Mouse (Mus musculus): ENCODE measurements around the gene Tada3. TPM values are rescaled to one million over a fixed set of nuclear protein-coding genes. Genes with fewer than 3 reads are reported as not detected.
A peak's percentile ranks its signal among the peaks of the same experiment; 100 is the strongest.

Gene Tada3
- polyA plus RNA-seq, 1 experiment from 2014 or later = 52.6 TPM

DNA sequence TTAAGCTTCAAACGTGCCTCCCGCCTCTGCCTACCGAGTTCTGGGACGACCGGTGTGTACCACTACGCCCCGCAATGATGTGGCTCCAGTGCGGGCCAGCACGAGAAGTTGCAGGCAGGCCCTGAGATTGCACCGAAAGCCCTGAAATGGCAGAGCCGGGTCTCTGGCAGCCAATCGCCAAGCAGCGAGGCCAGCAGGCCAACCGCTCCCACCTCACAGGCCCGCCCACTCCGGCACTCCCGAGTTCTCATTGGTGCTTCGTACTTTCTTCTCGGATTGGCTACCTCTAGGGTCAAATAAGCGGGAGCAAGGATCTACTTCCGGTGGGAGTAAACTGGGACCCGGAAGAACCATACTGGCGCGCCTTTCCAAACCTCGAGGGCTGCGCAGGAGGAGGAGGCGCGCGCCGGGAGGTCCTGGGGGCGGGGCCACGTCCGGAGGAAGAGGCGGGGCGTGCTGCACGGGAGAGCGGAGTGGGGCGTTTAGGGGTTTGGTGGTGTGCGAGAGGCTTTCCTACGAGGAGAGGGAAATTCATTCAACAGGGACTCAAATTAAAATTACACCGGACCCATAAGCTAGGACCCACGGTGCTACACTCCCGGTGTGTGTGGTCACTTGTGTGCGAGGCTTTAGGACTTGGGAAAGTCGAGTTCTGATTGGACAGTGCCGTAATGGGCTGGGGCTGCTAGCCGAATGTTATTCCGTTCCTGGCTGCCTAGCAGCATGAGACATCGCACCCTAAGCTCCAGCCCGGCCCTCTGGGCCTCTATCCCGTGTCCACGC, 51.0 kb downstream of the Tada3 start, which contains the start of gene Ogg1:
Gene Ogg1 (plus strand): TSS at position 440 of the 783 bp plus-strand sequence.
- Histone ChIP-seq H3K36me3 (ENCODE audit: control insufficient read depth, insufficient read depth, low read length) (peaks cover 31% of the 10 kb centered on the region), H3K4me1 (replicated peaks; ENCODE audit: control insufficient read depth, insufficient read depth, low read length) (peaks cover 4% of the 10 kb centered on the region), H3K4me3 (ENCODE audit: low read length) (peak within 1 kb of the TSS; percentile 68), H3K27me3 (ENCODE audit: control insufficient read depth, insufficient read depth, low read depth, low read length) (no peaks in the 10 kb centered on the region), H3K9ac (ENCODE audit: low read length) (peak within 1 kb of the TSS; percentile 73), H3K4me2 (ENCODE audit: low read depth, low read length) (peak within 1 kb of the TSS; percentile 91), H3K9me3 (ENCODE audit: control insufficient read depth, low read length) (no peaks in the 10 kb centered on the region), H3K27ac (ENCODE audit: low read length) (peak within 1 kb of the TSS; percentile 85)
- under 1% methylated on average over 52 of the region's 52 CpGs for WGBS
- peak; percentile 98 for ATAC-seq (ENCODE audit: low read depth)

Small RNA genes lying within 50 kb of the gene (microRNA-seq; reads per million reads assigned to microRNA genes)
- gene Gm24387 = not detected

Other genes with a start within 250 kb of the Tada3 start
- gene Lhfpl4, start 182.5 kb downstream of the Tada3 start, polyA plus RNA-seq (2015; fragmentation: Nextera tagmentation; extraction: Ambion mirVana) = 0.54 and 0.89 TPM in 2 replicates
- gene Mtmr14, start 140.0 kb downstream of the Tada3 start, polyA plus RNA-seq (2015; fragmentation: Nextera tagmentation; extraction: Ambion mirVana) = 35.4 and 36.5 TPM in 2 replicates
- 0.10 TPM in 1 of 2 replicates, not detected in the other for gene Cpne9, start 95.6 kb downstream of the Tada3 start, polyA plus RNA-seq (2015; fragmentation: Nextera tagmentation; extraction: Ambion mirVana)
- 16.6 and 19.1 TPM in 2 replicates for gene Brpf1, start 70.7 kb downstream of the Tada3 start, polyA plus RNA-seq (2015; fragmentation: Nextera tagmentation; extraction: Ambion mirVana)
- 16.1 and 17.6 TPM in 2 replicates for gene Ogg1, start 50.9 kb downstream of the Tada3 start, polyA plus RNA-seq (2015; fragmentation: Nextera tagmentation; extraction: Ambion mirVana)
- gene Camk1, start 33.9 kb downstream of the Tada3 start, polyA plus RNA-seq (2015; fragmentation: Nextera tagmentation; extraction: Ambion mirVana) = 105 and 109 TPM in 2 replicates
- 384 and 398 TPM in 2 replicates for gene Arpc4, start 232 bp upstream of the Tada3 start, polyA plus RNA-seq (2015; fragmentation: Nextera tagmentation; extraction: Ambion mirVana)
- 4.8 and 7.3 TPM in 2 replicates for gene Ttll3, start 11.4 kb upstream of the Tada3 start, polyA plus RNA-seq (2015; fragmentation: Nextera tagmentation; extraction: Ambion mirVana)
- 18.0 and 21.5 TPM in 2 replicates for gene Rpusd3, start 41.5 kb upstream of the Tada3 start, polyA plus RNA-seq (2015; fragmentation: Nextera tagmentation; extraction: Ambion mirVana)
- 0.49 TPM in 1 of 2 replicates, not detected in the other for gene Cidec, start 57.9 kb upstream of the Tada3 start, polyA plus RNA-seq (2015; fragmentation: Nextera tagmentation; extraction: Ambion mirVana)
- gene Jagn1, start 64.7 kb upstream of the Tada3 start, polyA plus RNA-seq (2015; fragmentation: Nextera tagmentation; extraction: Ambion mirVana) = 72.7 and 74.0 TPM in 2 replicates
- gene Il17re, start 80.6 kb upstream of the Tada3 start, polyA plus RNA-seq (2015; fragmentation: Nextera tagmentation; extraction: Ambion mirVana) = 25.8 and 28.2 TPM in 2 replicates
- 26.7 and 28.3 TPM in 2 replicates for gene Il17rc, start 93.5 kb upstream of the Tada3 start, polyA plus RNA-seq (2015; fragmentation: Nextera tagmentation; extraction: Ambion mirVana)
- 32.5 and 37.7 TPM in 2 replicates for gene Creld1, start 105.4 kb upstream of the Tada3 start, polyA plus RNA-seq (2015; fragmentation: Nextera tagmentation; extraction: Ambion mirVana)
- 0.11 and 0.19 TPM in 2 replicates for gene Prrt3, start 124.0 kb upstream of the Tada3 start, polyA plus RNA-seq (2015; fragmentation: Nextera tagmentation; extraction: Ambion mirVana)
- gene Emc3, start 153.8 kb upstream of the Tada3 start, polyA plus RNA-seq (2015; fragmentation: Nextera tagmentation; extraction: Ambion mirVana) = 108 and 110 TPM in 2 replicates
- gene Fancd2, start 153.8 kb upstream of the Tada3 start, polyA plus RNA-seq (2015; fragmentation: Nextera tagmentation; extraction: Ambion mirVana) = 12.9 and 13.0 TPM in 2 replicates
- 0.15 and 0.21 TPM in 2 replicates for gene Fancd2os, start 222.8 kb upstream of the Tada3 start, polyA plus RNA-seq (2015; fragmentation: Nextera tagmentation; extraction: Ambion mirVana)
- gene Brk1, start 226.9 kb upstream of the Tada3 start, polyA plus RNA-seq (2015; fragmentation: Nextera tagmentation; extraction: Ambion mirVana) = 218 and 226 TPM in 2 replicates
- 36.1 and 38.7 TPM in 2 replicates for gene Vhl, start 246.1 kb upstream of the Tada3 start, polyA plus RNA-seq (2015; fragmentation: Nextera tagmentation; extraction: Ambion mirVana)

All from lung, embryonic 16.5 days (tissue).